Mouse (Mus musculus) bone marrow, adult 2 months (tissue): ENCODE measurements around the gene Fam234a. TPM values are rescaled to one million over a fixed set of nuclear protein-coding genes. Genes with fewer than 3 reads are reported as not detected.
A peak's percentile ranks its signal among the peaks of the same experiment; 100 is the strongest.

Experiments used
- H3K27ac ChIP-seq: fragments of 200-500 bp; 2 replicates; pipeline ENCODE4 v1.5.1; 2012; ENCODE audit warnings: low read depth, mild to moderate bottlenecking, control low read depth, inconsistent platforms, low read length; ENCODE audit not compliant: control insufficient read depth, poor library complexity, insufficient read depth
- H3K4me1 ChIP-seq: fragments of 200-500 bp; 2 replicates; pipeline ENCODE4 v1.6.1; 2011; ENCODE audit warnings: low read length; ENCODE audit not compliant: control insufficient read depth, insufficient read depth
- H3K4me3 ChIP-seq: fragments of 200-500 bp; replicated peaks from 2 replicates; pipeline ENCODE3; 2011; ENCODE audit warnings: mild to moderate bottlenecking, low read depth, low read length, control low read depth; ENCODE audit not compliant: control insufficient read depth
- CTCF ChIP-seq: fragments of 200-500 bp; IDR thresholded peaks from 2 replicates; pipeline ENCODE4 v1.5.1; 2011; ENCODE audit warnings: low read length, control low read depth; ENCODE audit not compliant: control insufficient read depth, insufficient read depth
- POLR2A ChIP-seq: fragments of 200-500 bp; IDR thresholded peaks from 2 replicates; pipeline ENCODE4 v1.6.1; 2011; ENCODE audit warnings: low read depth, mild to moderate bottlenecking, control low read depth, low read length, borderline replicate concordance; ENCODE audit not compliant: control insufficient read depth
- WGBS: fragments of 180-500 bp; shearing (Covaris S2); methylation state at CpG from one replicate; pipeline ENCODE4 v1.1.7; 2018; 5-methylcytosine and 5-hydroxymethylcytosine counted together
- polyA plus RNA-seq: library from polyadenylated mRNA; stranded (reverse); fragments of >200 nt; gene quantifications from 2 replicates; pipeline ENCODE4 v1.2.4, GENCODE M21; 2011; ENCODE audit warnings: low replicate concordance; ENCODE audit not compliant: missing spikeins, insufficient read depth, insufficient read length

Gene Fam234a
- polyA plus RNA-seq, 1 experiment = 9.0 TPM

GRCm38 (mm10) chr17:26221508-26221907 is 22.5 kb downstream of the Fam234a start:
- TF ChIP-seq CTCF (no peak), POLR2A (no peak)
- Histone ChIP-seq H3K4me3 (no peak overlapping the region), H3K4me1 (no peaks in the 10 kb centered on the region), H3K27ac (no peak overlapping the region)
- WGBS = 81% methylated on average over 2 of the region's 2 CpGs

DNA sequence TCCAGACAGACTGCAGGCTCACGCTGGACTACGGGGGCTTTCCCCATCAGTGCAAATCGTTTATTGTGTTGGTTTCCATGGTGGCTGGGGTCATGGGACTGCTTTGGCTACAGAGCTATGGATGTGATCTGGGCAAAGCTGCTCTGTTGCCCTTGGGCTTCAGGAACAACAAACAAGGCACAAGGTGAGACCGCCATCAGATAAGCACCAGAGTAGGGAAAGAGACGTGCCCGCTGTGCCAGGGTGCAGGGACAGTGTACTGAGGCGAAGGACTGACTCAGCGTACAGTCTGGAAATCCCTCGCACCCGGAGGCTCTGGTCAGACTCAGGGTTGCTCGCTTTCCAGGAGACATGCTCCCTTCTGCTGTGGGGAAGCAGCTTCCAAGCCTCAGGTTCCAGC is 31.4 kb downstream of the Fam234a start:
- Histone ChIP-seq H3K4me3 (no peak overlapping the region), H3K4me1 (no peaks in the 10 kb centered on the region), H3K27ac (no peak overlapping the region)
- TF ChIP-seq CTCF (no peak), POLR2A (no peak)
- WGBS = 83% methylated on average over 11 of the region's 11 CpGs

DNA sequence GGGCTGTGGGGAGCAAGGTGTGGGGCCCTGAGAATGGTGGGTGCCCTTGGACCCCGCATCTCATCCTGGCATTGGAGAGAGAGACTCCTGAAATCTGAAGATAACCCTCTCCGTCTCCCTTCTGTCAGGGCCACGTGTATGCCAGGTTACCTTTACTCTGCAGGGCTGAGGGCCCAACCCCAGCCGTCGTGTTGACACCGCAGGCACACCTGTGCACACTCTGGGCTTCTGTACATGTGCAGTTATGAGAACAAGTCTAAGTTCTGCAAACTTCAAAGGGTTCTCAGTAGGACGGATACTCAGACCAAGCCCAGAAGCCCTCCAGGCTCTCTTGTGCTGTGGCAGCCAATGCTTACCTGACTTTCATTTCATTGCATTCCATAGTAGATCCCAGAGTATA is 31.8 kb downstream of the Fam234a start:
- WGBS = 87% methylated on average over 7 of the region's 7 CpGs
- Histone ChIP-seq H3K4me1 (no peaks in the 10 kb centered on the region), H3K4me3 (no peak overlapping the region), H3K27ac (no peak overlapping the region)
- TF ChIP-seq CTCF (no peak), POLR2A (no peak)

DNA sequence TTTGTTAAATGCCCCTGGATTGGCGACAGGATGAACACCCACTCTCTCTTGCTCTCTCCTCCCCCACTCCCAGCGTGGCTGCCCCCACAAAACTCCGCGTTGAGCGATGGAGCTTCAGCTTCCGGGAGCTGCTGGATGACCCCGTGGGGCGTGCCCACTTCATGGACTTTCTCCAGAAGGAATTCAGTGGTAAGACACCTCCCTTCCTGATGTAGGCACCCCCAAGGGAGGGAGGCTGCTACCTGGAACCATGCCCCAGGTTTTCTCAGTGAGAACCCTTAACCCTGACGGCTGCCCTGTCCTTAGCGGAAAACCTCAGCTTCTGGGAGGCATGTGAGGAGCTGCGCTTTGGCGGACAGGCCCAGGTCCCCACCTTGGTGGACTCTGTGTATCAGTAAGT is 36.4 kb downstream of the Fam234a start, which contains the start of gene Arhgdig:
Gene Arhgdig, minus strand, starts transcription at position 101 of the 400 bp plus-strand sequence.
- no peak for TF ChIP-seq CTCF
- TF ChIP-seq POLR2A = no peak
- Histone ChIP-seq H3K4me3 (no peak within 1 kb of the TSS), H3K4me1 (no peaks in the 10 kb centered on the region; the same call in 1 of the 2 replicates), H3K27ac (no peak within 1 kb of the TSS)
- 89% methylated on average over 12 of the region's 12 CpGs for WGBS

DNA sequence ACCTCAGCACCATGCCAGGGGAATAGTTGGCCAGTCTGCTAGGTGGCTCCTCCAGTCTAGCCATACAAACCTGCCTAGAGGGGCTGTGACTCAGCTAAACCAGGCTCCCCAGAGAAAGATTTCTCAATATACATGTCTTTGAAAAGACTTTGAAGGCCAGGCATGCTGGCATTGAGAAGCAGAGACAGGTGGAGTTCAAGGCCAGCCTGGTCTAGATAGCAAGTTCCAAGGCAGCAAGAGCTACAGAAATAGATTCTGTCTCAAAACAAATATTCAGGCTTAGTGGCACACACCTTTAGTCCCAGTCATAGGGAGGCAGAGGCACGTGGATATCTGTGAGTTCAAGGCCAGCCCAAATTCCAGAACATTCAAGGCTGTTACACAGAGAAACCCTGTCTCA is 37.6 kb downstream of the Fam234a start:
- WGBS = 69% methylated on average over 1 of the region's 1 CpGs
- Histone ChIP-seq H3K4me3 (no peak overlapping the region), H3K4me1 (no peaks in the 10 kb centered on the region; the same call in 1 of the 2 replicates), H3K27ac (no peak overlapping the region)
- TF ChIP-seq POLR2A (no peak), CTCF (no peak)

GRCm38 (mm10) chr17:26204766-26205165 is 39.3 kb downstream of the Fam234a start:
- 70% methylated on average over 11 of the region's 11 CpGs for WGBS
- TF ChIP-seq CTCF = no peak
- no peak for TF ChIP-seq POLR2A

GRCm38 (mm10) chr17:26203321-26203811 is 40.7 kb downstream of the Fam234a start:
- Histone ChIP-seq H3K27ac (no peak overlapping the region), H3K4me3 (peak overlapping the region; percentile 14), H3K4me1 (no peaks in the 10 kb centered on the region; the same call in 1 of the 2 replicates)
- 1% methylated on average over 30 of the region's 30 CpGs for whole genome bisulfite sequencing
- TF ChIP-seq CTCF (no peak), POLR2A (no peak)

More at GRCm38 (mm10) chr17:26204766-26205165, 39.3 kb downstream of the Fam234a start:
- Histone ChIP-seq H3K4me1 (no peaks in the 10 kb centered on the region; the same call in 1 of the 2 replicates), H3K4me3 (no peak overlapping the region), H3K27ac (no peak overlapping the region)

DNA sequence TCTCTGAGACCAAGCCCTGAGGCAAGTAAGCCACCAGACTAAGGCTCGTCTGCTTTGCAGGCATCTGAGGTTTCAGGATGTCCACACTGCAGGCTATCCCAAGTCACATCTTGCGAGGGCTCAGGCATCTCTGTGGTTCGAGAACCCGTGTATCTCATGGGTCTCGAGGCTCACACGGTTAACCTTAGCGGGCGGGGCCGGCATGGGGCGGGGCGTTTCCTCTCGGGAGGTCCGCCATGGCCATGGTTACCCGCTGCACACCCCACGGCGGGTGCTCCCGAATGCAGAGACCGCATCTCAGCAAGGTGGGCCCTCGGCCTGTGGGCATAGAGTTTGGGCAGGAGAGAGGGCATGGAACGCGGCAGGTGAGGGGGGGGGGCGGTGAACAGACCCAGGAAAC is 41.3 kb downstream of the Fam234a start, which contains the start of gene Rgs11:
Gene Rgs11, plus strand, starts transcription at position 215 of the 400 bp plus-strand sequence.
- no peak for TF ChIP-seq CTCF
- TF ChIP-seq POLR2A = no peak
- Histone ChIP-seq H3K27ac (no peak within 1 kb of the TSS), H3K4me1 (no peaks in the 10 kb centered on the region; the same call in 1 of the 2 replicates), H3K4me3 (peak within 1 kb of the TSS; percentile 29)
- 2% methylated on average over 22 of the region's 22 CpGs for WGBS

- H3K4me3 ChIP-seq = no peak overlapping the region
- no peak for TF ChIP-seq CTCF
- H3K4me1 ChIP-seq = no peaks in the 10 kb centered on the region; the same call in 1 of the 2 replicates
- no peak overlapping the region for H3K27ac ChIP-seq
These were observed 42.0 kb downstream of the Fam234a start for GRCm38 (mm10) chr17:26201998-26202397.
